Mouse (Mus musculus) right cerebral cortex, postnatal 14 days (tissue): Measurements from ENCODE around the gene Vipr2.

ENCODE experiments used
- DNase-seq: peaks from one replicate; pipeline ENCODE4 v3.0.0; 2022

The Vipr2 gene

DNA sequence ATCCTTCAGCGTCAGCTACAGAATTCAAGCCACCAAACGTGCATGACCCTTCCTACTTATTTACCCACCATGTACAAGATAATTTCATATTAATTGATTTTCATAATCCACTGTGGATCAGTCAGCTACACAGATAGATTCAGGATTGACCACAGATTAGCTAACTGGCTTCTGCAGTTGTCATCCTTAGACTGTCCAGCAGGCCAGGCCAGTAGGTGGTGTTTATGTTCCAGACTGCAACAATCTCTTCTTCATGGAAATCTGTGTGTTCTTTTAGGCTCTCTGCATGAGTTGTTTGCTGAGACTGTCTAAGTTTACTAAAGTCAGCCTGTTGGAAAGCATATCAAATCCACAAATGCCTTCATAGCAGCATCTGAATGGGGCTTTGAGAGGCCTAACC, 82.2 kb downstream of the Vipr2 start:
- DNase-seq, result no peak

GRCm38 (mm10) chr12:116165368-116165767, 87.8 kb downstream of the Vipr2 start:
- DNase-seq, result no peak

GRCm38 (mm10) chr12:116169666-116170065, 92.1 kb downstream of the Vipr2 start:
- DNase-seq, result no peak

GRCm38 (mm10) chr12:116176930-116177329, 99.4 kb downstream of the Vipr2 start:
- no peak for DNase-seq

DNA sequence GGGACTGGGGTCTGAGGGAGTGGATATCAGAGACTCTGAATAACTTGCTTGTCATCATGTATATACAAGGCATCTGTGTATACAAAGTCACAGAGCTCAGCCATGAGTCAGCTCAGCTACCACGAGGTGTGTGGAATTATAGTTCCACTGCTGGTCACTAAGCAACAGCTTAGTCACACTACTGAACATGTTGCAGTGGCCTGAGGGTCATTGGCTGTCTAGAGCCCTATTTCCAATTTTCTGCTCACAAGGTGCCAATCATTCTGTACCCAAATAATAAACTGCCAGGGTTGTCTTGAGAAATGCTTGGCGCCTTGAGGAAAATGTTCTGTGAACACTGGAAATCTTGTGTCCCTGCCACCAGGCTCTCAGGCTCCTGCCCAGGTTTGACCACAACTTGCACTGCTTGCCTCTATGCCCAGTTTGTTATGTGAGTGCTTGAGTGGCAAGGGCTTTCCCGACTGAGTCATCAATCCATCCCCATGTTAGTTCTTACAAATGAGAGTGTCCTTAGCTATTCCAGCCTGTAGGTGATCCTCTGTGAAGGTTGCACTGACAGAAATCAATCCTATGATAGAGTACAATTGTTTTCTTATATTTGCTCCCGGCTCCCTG, 104.0 kb downstream of the Vipr2 start:
- DNase-seq, result no peak

GRCm38 (mm10) chr12:116182376-116182775, 104.8 kb downstream of the Vipr2 start:
- no peak for DNase-seq

DNA sequence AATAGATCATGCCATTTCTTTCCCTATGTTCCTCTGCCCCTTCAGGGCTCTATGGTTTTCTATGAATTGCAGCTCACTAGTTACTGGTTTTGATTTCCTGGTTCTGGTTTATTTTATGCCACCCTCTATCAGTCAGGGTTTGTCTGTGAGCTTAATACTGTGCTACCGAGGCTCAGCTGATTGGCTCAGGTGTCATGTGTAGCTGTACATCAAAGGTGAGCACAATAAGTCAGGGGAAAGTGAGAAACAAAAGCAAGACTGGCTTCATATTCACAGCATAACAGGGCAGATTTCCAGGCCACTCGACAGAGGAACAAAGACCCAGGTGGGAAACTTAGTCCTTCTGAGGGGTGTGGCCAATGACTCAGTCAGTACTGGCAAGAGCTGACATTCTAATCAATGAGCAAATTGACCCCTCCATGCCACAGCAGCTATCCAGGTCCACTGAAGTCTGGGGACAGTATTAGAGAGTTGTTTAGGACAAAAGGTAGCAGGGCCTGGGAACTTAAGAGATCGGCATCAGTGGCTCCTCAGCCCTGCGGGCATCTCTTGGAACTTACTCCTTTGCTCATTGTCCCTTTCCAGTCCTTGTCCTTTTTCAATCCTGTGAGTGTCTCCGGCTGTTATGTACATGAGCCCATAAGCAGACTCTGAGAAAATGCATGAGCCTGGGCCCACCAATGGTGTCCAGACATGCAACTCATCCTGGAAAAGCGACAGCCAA, 105.8 kb downstream of the Vipr2 start:
- no peak for DNase-seq

DNA sequence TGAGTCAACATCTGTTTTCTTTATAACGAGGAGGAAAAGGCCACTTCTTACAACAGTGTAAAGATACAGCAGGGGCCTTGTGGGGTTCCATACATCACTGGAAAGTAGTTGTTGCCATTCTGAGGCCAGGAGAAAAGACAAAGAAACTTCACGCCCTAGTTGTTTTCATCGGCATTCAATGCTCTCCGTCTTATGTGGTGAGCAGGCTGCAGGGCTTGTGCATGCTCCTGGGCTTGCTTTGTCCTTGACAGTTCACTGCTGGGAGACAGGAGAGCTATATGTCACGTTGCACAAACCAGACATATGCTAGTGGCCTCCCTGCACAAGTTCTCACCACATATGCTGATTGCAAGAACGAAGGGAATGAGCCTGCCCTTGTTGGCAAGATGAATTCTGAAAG, 116.4 kb downstream of the Vipr2 start:
- DNase-seq, result no peak

DNA sequence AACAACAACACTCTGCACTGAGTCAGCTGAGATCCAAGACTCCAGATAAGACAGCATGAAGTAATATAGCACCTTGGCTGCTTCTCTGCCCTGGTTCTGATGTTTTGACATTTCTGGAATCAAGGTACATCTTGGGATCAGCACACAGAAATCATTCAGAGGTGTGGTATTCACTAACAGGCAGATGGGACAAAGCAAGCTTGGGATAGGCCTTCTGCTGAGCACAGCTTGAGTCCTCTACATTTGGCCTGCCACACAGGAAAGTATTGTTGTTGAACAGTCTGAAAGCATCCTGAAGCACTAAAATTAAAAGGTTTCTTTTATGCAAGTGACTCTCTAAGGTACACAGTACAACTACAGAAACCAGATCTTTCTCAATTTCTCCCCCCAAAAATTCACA, 117.1 kb downstream of the Vipr2 start:
- no peak for DNase-seq
